Mouse (Mus musculus): ENCODE measurements around the gene Ssbp2. TPM values are rescaled to one million over a fixed set of nuclear protein-coding genes. Genes with fewer than 3 reads are reported as not detected.
A peak's percentile ranks its signal among the peaks of the same experiment; 100 is the strongest.

Ssbp2 gene
- polyA plus RNA-seq, 1 experiment from 2014 or later: 198 TPM

- Histone ChIP-seq H3K36me3 (replicated peaks; ENCODE audit: control insufficient read depth, insufficient read depth, low read depth, low read length) (no peaks in the 10 kb centered on the region), H3K4me1 (ENCODE audit: control insufficient read depth, insufficient read depth, low read length) (no peaks in the 10 kb centered on the region), H3K4me2 (ENCODE audit: low read depth, low read length) (no peak overlapping the region), H3K27ac (replicated peaks; ENCODE audit: low read depth, low read length) (no peak overlapping the region), H3K9me3 (replicated peaks; ENCODE audit: control insufficient read depth, low read length) (no peaks in the 10 kb centered on the region), H3K9ac (replicated peaks; ENCODE audit: low read length) (no peak overlapping the region), H3K27me3 (ENCODE audit: control insufficient read depth, insufficient read depth, low read length) (no peaks in the 10 kb centered on the region), H3K4me3 (ENCODE audit: low read depth, low read length) (no peak overlapping the region)
- 91% methylated on average over 3 of the region's 3 CpGs for WGBS
- no peak for DNase-seq (ENCODE audit: low spot score)
- no peak for ATAC-seq (replicated peaks; ENCODE audit: insufficient number of reproducible peaks, low FRiP score, low TSS enrichment, low read depth)
Measured at GRCm38 (mm10) chr13:91620541-91620940, 160.5 kb downstream of the Ssbp2 start.

GRCm38 (mm10) chr13:91631291-91631799 lies 171.3 kb downstream of the Ssbp2 start:
- WGBS: 85% methylated on average over 9 of the region's 9 CpGs
- no peaks in the 10 kb centered on the region for H3K9me3 ChIP-seq (replicated peaks; ENCODE audit: control insufficient read depth, low read length)
- H3K36me3 ChIP-seq (replicated peaks; ENCODE audit: control insufficient read depth, insufficient read depth, low read depth, low read length): no peaks in the 10 kb centered on the region
- ATAC-seq (replicated peaks; ENCODE audit: insufficient number of reproducible peaks, low FRiP score, low TSS enrichment, low read depth) (no peak), DNase-seq (ENCODE audit: low spot score) (no peak)
- H3K9ac ChIP-seq (replicated peaks; ENCODE audit: low read length): no peak overlapping the region
- H3K4me3 ChIP-seq (ENCODE audit: low read depth, low read length): no peak overlapping the region
- no peak overlapping the region for H3K27ac ChIP-seq (replicated peaks; ENCODE audit: low read depth, low read length)
- no peak overlapping the region for H3K4me2 ChIP-seq (ENCODE audit: low read depth, low read length)
- H3K4me1 ChIP-seq (ENCODE audit: control insufficient read depth, insufficient read depth, low read length): no peaks in the 10 kb centered on the region
- no peaks in the 10 kb centered on the region for H3K27me3 ChIP-seq (ENCODE audit: control insufficient read depth, insufficient read depth, low read length)

- no peaks in the 10 kb centered on the region for H3K27me3 ChIP-seq (ENCODE audit: control insufficient read depth, insufficient read depth, low read length)
- no peak overlapping the region for H3K9ac ChIP-seq (replicated peaks; ENCODE audit: low read length)
- no peak overlapping the region for H3K4me3 ChIP-seq (ENCODE audit: low read depth, low read length)
- no peak for ATAC-seq (replicated peaks; ENCODE audit: insufficient number of reproducible peaks, low FRiP score, low TSS enrichment, low read depth)
- no peaks in the 10 kb centered on the region for H3K36me3 ChIP-seq (replicated peaks; ENCODE audit: control insufficient read depth, insufficient read depth, low read depth, low read length)
- DNase-seq (ENCODE audit: low spot score): no peak
- no peaks in the 10 kb centered on the region for H3K9me3 ChIP-seq (replicated peaks; ENCODE audit: control insufficient read depth, low read length)
- WGBS: 41% methylated on average over 7 of the region's 7 CpGs
- H3K4me2 ChIP-seq (ENCODE audit: low read depth, low read length): no peak overlapping the region
- no peak overlapping the region for H3K27ac ChIP-seq (replicated peaks; ENCODE audit: low read depth, low read length)
- no peaks in the 10 kb centered on the region for H3K4me1 ChIP-seq (ENCODE audit: control insufficient read depth, insufficient read depth, low read length)
Measured at GRCm38 (mm10) chr13:91634123-91634522, 174.0 kb downstream of the Ssbp2 start.

GRCm38 (mm10) chr13:91635957-91636356 lies 175.9 kb downstream of the Ssbp2 start:
- H3K4me2 ChIP-seq (ENCODE audit: low read depth, low read length): no peak overlapping the region
- H3K4me1 ChIP-seq (ENCODE audit: control insufficient read depth, insufficient read depth, low read length): no peaks in the 10 kb centered on the region
- H3K27me3 ChIP-seq (ENCODE audit: control insufficient read depth, insufficient read depth, low read length): no peaks in the 10 kb centered on the region
- no peak overlapping the region for H3K9ac ChIP-seq (replicated peaks; ENCODE audit: low read length)
- no peak for DNase-seq (ENCODE audit: low spot score)
- H3K27ac ChIP-seq (replicated peaks; ENCODE audit: low read depth, low read length): no peak overlapping the region
- ATAC-seq (replicated peaks; ENCODE audit: insufficient number of reproducible peaks, low FRiP score, low TSS enrichment, low read depth): no peak
- 87% methylated on average over 2 of the region's 2 CpGs for WGBS
- no peaks in the 10 kb centered on the region for H3K9me3 ChIP-seq (replicated peaks; ENCODE audit: control insufficient read depth, low read length)
- no peak overlapping the region for H3K4me3 ChIP-seq (ENCODE audit: low read depth, low read length)
- H3K36me3 ChIP-seq (replicated peaks; ENCODE audit: control insufficient read depth, insufficient read depth, low read depth, low read length): no peaks in the 10 kb centered on the region

GRCm38 (mm10) chr13:91636814-91637213 lies 176.7 kb downstream of the Ssbp2 start:
- DNase-seq (ENCODE audit: low spot score) (peak; percentile 91), ATAC-seq (replicated peaks; ENCODE audit: insufficient number of reproducible peaks, low FRiP score, low TSS enrichment, low read depth) (0 out of 2 replicates have a peak, but pooled peaks have one; percentile 39)
- 18% methylated on average over 5 of the region's 5 CpGs for WGBS

GRCm38 (mm10) chr13:91638836-91639235 lies 178.8 kb downstream of the Ssbp2 start:
- no peaks in the 10 kb centered on the region for H3K9me3 ChIP-seq (replicated peaks; ENCODE audit: control insufficient read depth, low read length)
- no peaks in the 10 kb centered on the region for H3K27me3 ChIP-seq (ENCODE audit: control insufficient read depth, insufficient read depth, low read length)
- H3K36me3 ChIP-seq (replicated peaks; ENCODE audit: control insufficient read depth, insufficient read depth, low read depth, low read length): no peaks in the 10 kb centered on the region
- DNase-seq (ENCODE audit: low spot score) (no peak), ATAC-seq (replicated peaks; ENCODE audit: insufficient number of reproducible peaks, low FRiP score, low TSS enrichment, low read depth) (no peak)
- H3K27ac ChIP-seq (replicated peaks; ENCODE audit: low read depth, low read length): no peak overlapping the region
- H3K4me2 ChIP-seq (ENCODE audit: low read depth, low read length): no peak overlapping the region
- WGBS: 83% methylated on average over 5 of the region's 5 CpGs
- H3K4me3 ChIP-seq (ENCODE audit: low read depth, low read length): no peak overlapping the region
- no peak overlapping the region for H3K9ac ChIP-seq (replicated peaks; ENCODE audit: low read length)
- no peaks in the 10 kb centered on the region for H3K4me1 ChIP-seq (ENCODE audit: control insufficient read depth, insufficient read depth, low read length)

More at GRCm38 (mm10) chr13:91636814-91637213, 176.7 kb downstream of the Ssbp2 start:
- Histone ChIP-seq H3K36me3 (replicated peaks; ENCODE audit: control insufficient read depth, insufficient read depth, low read depth, low read length) (no peaks in the 10 kb centered on the region), H3K9me3 (replicated peaks; ENCODE audit: control insufficient read depth, low read length) (no peaks in the 10 kb centered on the region), H3K4me3 (ENCODE audit: low read depth, low read length) (no peak overlapping the region), H3K4me2 (ENCODE audit: low read depth, low read length) (no peak overlapping the region), H3K4me1 (ENCODE audit: control insufficient read depth, insufficient read depth, low read length) (no peaks in the 10 kb centered on the region), H3K27me3 (ENCODE audit: control insufficient read depth, insufficient read depth, low read length) (no peaks in the 10 kb centered on the region), H3K9ac (replicated peaks; ENCODE audit: low read length) (no peak overlapping the region), H3K27ac (replicated peaks; ENCODE audit: low read depth, low read length) (no peak overlapping the region)

GRCm38 (mm10) chr13:91640219-91640618 lies 180.1 kb downstream of the Ssbp2 start:
- no peaks in the 10 kb centered on the region for H3K4me1 ChIP-seq (ENCODE audit: control insufficient read depth, insufficient read depth, low read length)
- no peak overlapping the region for H3K4me2 ChIP-seq (ENCODE audit: low read depth, low read length)
- DNase-seq (ENCODE audit: low spot score): no peak
- no peak overlapping the region for H3K4me3 ChIP-seq (ENCODE audit: low read depth, low read length)
- no peak overlapping the region for H3K9ac ChIP-seq (replicated peaks; ENCODE audit: low read length)
- H3K27me3 ChIP-seq (ENCODE audit: control insufficient read depth, insufficient read depth, low read length): no peaks in the 10 kb centered on the region
- no peaks in the 10 kb centered on the region for H3K9me3 ChIP-seq (replicated peaks; ENCODE audit: control insufficient read depth, low read length)
- no peaks in the 10 kb centered on the region for H3K36me3 ChIP-seq (replicated peaks; ENCODE audit: control insufficient read depth, insufficient read depth, low read depth, low read length)
- 74% methylated on average over 5 of the region's 5 CpGs for WGBS
- ATAC-seq (replicated peaks; ENCODE audit: insufficient number of reproducible peaks, low FRiP score, low TSS enrichment, low read depth): no peak
- H3K27ac ChIP-seq (replicated peaks; ENCODE audit: low read depth, low read length): no peak overlapping the region

GRCm38 (mm10) chr13:91648240-91648639 lies 188.2 kb downstream of the Ssbp2 start:
- H3K36me3 ChIP-seq (replicated peaks; ENCODE audit: control insufficient read depth, insufficient read depth, low read depth, low read length): no peaks in the 10 kb centered on the region
- no peak overlapping the region for H3K4me3 ChIP-seq (ENCODE audit: low read depth, low read length)
- WGBS: 38% methylated on average over 6 of the region's 6 CpGs
- no peaks in the 10 kb centered on the region for H3K9me3 ChIP-seq (replicated peaks; ENCODE audit: control insufficient read depth, low read length)
- ATAC-seq (replicated peaks; ENCODE audit: insufficient number of reproducible peaks, low FRiP score, low TSS enrichment, low read depth) (peak; percentile 56; the same call in 1 of the 2 replicates), DNase-seq (ENCODE audit: low spot score) (peak; percentile 55)
- no peaks in the 10 kb centered on the region for H3K27me3 ChIP-seq (ENCODE audit: control insufficient read depth, insufficient read depth, low read length)
- H3K27ac ChIP-seq (replicated peaks; ENCODE audit: low read depth, low read length): no peak overlapping the region
- H3K4me2 ChIP-seq (ENCODE audit: low read depth, low read length): no peak overlapping the region
- H3K4me1 ChIP-seq (ENCODE audit: control insufficient read depth, insufficient read depth, low read length): no peaks in the 10 kb centered on the region
- H3K9ac ChIP-seq (replicated peaks; ENCODE audit: low read length): no peak overlapping the region
